In genomic region chr10:5322562-5322961, GRCm38 (mm10) we compare ENCODE assay signal across 17 mouse cellular contexts.
DNase-seq lines count a peak whose midpoint lies in the region; ATAC-seq and TF ChIP-seq lines count a peak whose summit lies in the region.
"Had no signal": no experiment of that assay in that cellular context is flagged by ENCODE, and none has a peak within 500 bp of the region (broad histone marks: within the 10 kb centered on the region; RNA-seq: fewer than 3 reads in every experiment).

No protein-coding gene starts in this region.

- H3K9me3 ChIP-seq in lung, embryonic 14.5 days (ENCODE audit: low read depth, low read length) = no peaks in the 10 kb centered on the region
- H3K9me3 ChIP-seq: heart, embryonic 15.5 days; hindbrain, embryonic 12.5 days; limb, embryonic 10.5 days; liver, embryonic 12.5 days; lung, embryonic 15.5 days; midbrain, embryonic 15.5 days had no signal

- H3K4me1 ChIP-seq in lung, embryonic 14.5 days (ENCODE audit: insufficient read depth) = no peaks in the 10 kb centered on the region
- H3K4me1 ChIP-seq: heart, embryonic 15.5 days; hindbrain, embryonic 12.5 days; limb, embryonic 10.5 days; liver, embryonic 12.5 days; lung, embryonic 15.5 days; midbrain, embryonic 15.5 days had no signal

- H3K36me3 ChIP-seq in lung, embryonic 14.5 days (ENCODE audit: insufficient read depth) = no peaks in the 10 kb centered on the region
- H3K36me3 ChIP-seq: heart, embryonic 15.5 days; hindbrain, embryonic 12.5 days; limb, embryonic 10.5 days; liver, embryonic 12.5 days; lung, embryonic 15.5 days; midbrain, embryonic 15.5 days had no signal

- H3K9ac ChIP-seq in lung, embryonic 14.5 days = no peak overlapping the region
- H3K9ac ChIP-seq: heart, embryonic 15.5 days; hindbrain, embryonic 12.5 days; liver, embryonic 12.5 days; lung, embryonic 15.5 days; midbrain, embryonic 15.5 days had no signal

- H3K27ac ChIP-seq in lung, embryonic 14.5 days (ENCODE audit: low read depth) = no peak overlapping the region
- H3K27ac ChIP-seq: heart, embryonic 15.5 days; hindbrain, embryonic 12.5 days; limb, embryonic 10.5 days; liver, embryonic 12.5 days; lung, embryonic 15.5 days; midbrain, embryonic 15.5 days had no signal

- DNase-seq in lung, embryonic 14.5 days = no peak
- DNase-seq in lung, postnatal 14 days = no peak
- DNase-seq in cerebellum, adult 18-20 months = peak; percentile 54 to 70
- DNase-seq in cerebellum, postnatal 36 days = peak; percentile 48 to 57
- DNase-seq in thymus, postnatal 25 days = peak; percentile 13
- no peak for DNase-seq in spleen, postnatal 10 days (ENCODE audit: low spot score in 2 of 2)
- no peak for DNase-seq in left cerebral cortex, postnatal 36 days (ENCODE audit: low spot score in 2 of 2)
- DNase-seq: adrenal gland, adult 8-10 months; kidney, adult 9 months; layer of hippocampus, postnatal 36 days had no signal

- no peaks in the 10 kb centered on the region for H3K27me3 ChIP-seq in lung, embryonic 14.5 days (ENCODE audit: insufficient read depth, low read length)
- H3K27me3 ChIP-seq: heart, embryonic 15.5 days; hindbrain, embryonic 12.5 days; liver, embryonic 12.5 days; lung, embryonic 15.5 days; midbrain, embryonic 15.5 days had no signal

- TF ChIP-seq CTCF in lung, embryonic 14.5 days (IDR thresholded peaks at IDR 0.05; ENCODE audit: low read depth) = 0 out of 2 replicates have a peak, but pooled peaks have one; percentile 4

- ATAC-seq in lung, embryonic 14.5 days (ENCODE audit: insufficient read depth) = no peak
- ATAC-seq in activated CD4-positive, CD25-positive, alpha-beta regulatory T cell, adult 4 months = no peak
- ATAC-seq: liver, embryonic 12.5 days; midbrain, embryonic 15.5 days had no signal

- 27% methylated on average over 7 of the region's 7 CpGs for WGBS in lung, embryonic 14.5 days

- intact Hi-C loops in left cerebral cortex, postnatal 36 days (cut with DNase I) = no loop called here

- H3K4me2 ChIP-seq in lung, embryonic 14.5 days = no peak overlapping the region
- H3K4me2 ChIP-seq: heart, embryonic 15.5 days; hindbrain, embryonic 12.5 days; liver, embryonic 12.5 days; lung, embryonic 15.5 days; midbrain, embryonic 15.5 days had no signal

- H3K4me3 ChIP-seq in lung, embryonic 14.5 days (ENCODE audit: low read depth, low read length) = no peak overlapping the region
- H3K4me3 ChIP-seq: heart, embryonic 15.5 days; hindbrain, embryonic 12.5 days; limb, embryonic 10.5 days; liver, embryonic 12.5 days; lung, embryonic 15.5 days; midbrain, embryonic 15.5 days had no signal

Comparison
In these comparisons a context has a peak if more than half of its experiments do, and no peak if none do; other contexts are left out.
1. DNase-seq: peak in cerebellum, adult 18-20 months (2 of 2), cerebellum, postnatal 36 days (2 of 2) and thymus, postnatal 25 days (single experiment); none in lung, embryonic 14.5 days (single experiment), lung, postnatal 14 days (single experiment), spleen, postnatal 10 days (0 of 2) and left cerebral cortex, postnatal 36 days (0 of 2).